Mouse (Mus musculus) heart, embryonic 11.5 days (tissue): ENCODE measurements around the gene Son. TPM values are rescaled to one million over a fixed set of nuclear protein-coding genes. Genes with fewer than 3 reads are reported as not detected.
A peak's percentile ranks its signal among the peaks of the same experiment; 100 is the strongest.

Experiments
- ATAC-seq: fragments of 200-750 bp; cut with Nextera tagmentation; replicated peaks from 2 replicates; pipeline ENCODE4 v1.8.0; 2017; ENCODE audit warnings: moderate library complexity; ENCODE audit not compliant: insufficient number of reproducible peaks, low FRiP score, low TSS enrichment
- H3K27ac ChIP-seq: fragments of 300-500 bp; sonication (generic); 2 replicates; pipeline ENCODE4 v1.5.1; 2014; ENCODE audit warnings: mild to moderate bottlenecking, low read depth, low read length
- H3K27me3 ChIP-seq: fragments of 300-500 bp; sonication (generic); 2 replicates; pipeline ENCODE4 v1.6.1; 2014; ENCODE audit warnings: mild to moderate bottlenecking, low read length, mixed read lengths; ENCODE audit not compliant: control insufficient read depth, insufficient read depth
- H3K36me3 ChIP-seq: fragments of 300-500 bp; sonication (generic); 2 replicates; pipeline ENCODE4 v1.6.1; 2014; ENCODE audit warnings: mild to moderate bottlenecking, low read length, moderate library complexity, mixed read lengths; ENCODE audit not compliant: control insufficient read depth, insufficient read depth
- H3K4me1 ChIP-seq: fragments of 300-500 bp; sonication (generic); 2 replicates; pipeline ENCODE4 v1.6.1; 2014; ENCODE audit warnings: low read length; ENCODE audit not compliant: control insufficient read depth, insufficient read depth
- H3K4me2 ChIP-seq: fragments of 300-500 bp; sonication (generic); 2 replicates; pipeline ENCODE4 v1.6.1; 2014; ENCODE audit warnings: mild to moderate bottlenecking, moderate library complexity
- H3K4me3 ChIP-seq: fragments of 300-500 bp; sonication (generic); 2 replicates; pipeline ENCODE4 v1.5.1; 2014; ENCODE audit warnings: low read depth, low read length
- H3K9ac ChIP-seq: fragments of 300-500 bp; sonication (generic); 2 replicates; pipeline ENCODE4 v1.6.1; 2014; ENCODE audit warnings: mild to moderate bottlenecking, low read depth, low read length, moderate library complexity
- H3K9me3 ChIP-seq: fragments of 300-500 bp; sonication (generic); replicated peaks from 2 replicates; pipeline ENCODE4 v1.6.1; 2016; ENCODE audit warnings: low read length; ENCODE audit not compliant: control insufficient read depth
- WGBS: fragments of 180-500 bp; shearing (Covaris S2); extraction: QIAGEN DNeasy Blood & Tissue Kit; methylation state at CpG from one replicate; pipeline ENCODE4 v1.1.7; 2014; ENCODE audit not compliant: insufficient replicate concordance; 5-methylcytosine and 5-hydroxymethylcytosine counted together
- polyA plus RNA-seq: library from polyadenylated mRNA; unstranded; fragments of >200 nt; fragmentation: Nextera tagmentation; extraction: Ambion mirVana; gene quantifications from 2 replicates; pipeline ENCODE4 v1.2.1, GENCODE M21; 2014

The Son gene
- 86.6 and 116 TPM in 2 replicates for polyA plus RNA-seq

- under 1% methylated on average over 70 of the region's 70 CpGs for WGBS
- Histone ChIP-seq H3K9ac (peak within 1 kb of the TSS; percentile 95), H3K27me3 (no peaks in the 10 kb centered on the region), H3K9me3 (no peaks in the 10 kb centered on the region), H3K4me3 (peak within 1 kb of the TSS; percentile 87), H3K4me1 (peaks cover 5% of the 10 kb centered on the region; the same call in 1 of the 2 replicates), H3K27ac (peak within 1 kb of the TSS; percentile 99), H3K36me3 (peaks cover 6% of the 10 kb centered on the region), H3K4me2 (peak within 1 kb of the TSS; percentile 81)
- peak; percentile 94 for ATAC-seq
Measured at GRCm38 (mm10) chr16:91647461-91648219, at the start of gene Son. TSS of gene Son (plus strand) at chr16:91647506.

- WGBS: under 1% methylated on average over 34 of the region's 34 CpGs
- H3K27ac ChIP-seq: no peak within 1 kb of the TSS
Measured at GRCm38 (mm10) chr16:91597672-91598010, 49.7 kb upstream of the Son start, which contains the start of gene Tmem50b. TSS of gene Tmem50b (minus strand) at chr16:91597800.

GRCm38 (mm10) chr16:91599242-91599641 lies 48.1 kb upstream of the Son start:
- Histone ChIP-seq H3K36me3 (no peaks in the 10 kb centered on the region), H3K9me3 (no peaks in the 10 kb centered on the region), H3K9ac (no peak overlapping the region), H3K27ac (no peak overlapping the region), H3K27me3 (peaks cover 3% of the 10 kb centered on the region; the same call in 1 of the 2 replicates), H3K4me3 (no peak overlapping the region), H3K4me1 (peaks cover 2% of the 10 kb centered on the region), H3K4me2 (no peak overlapping the region)
- no peak for ATAC-seq

More at GRCm38 (mm10) chr16:91597672-91598010, 49.7 kb upstream of the Son start, which contains the start of gene Tmem50b:
- Histone ChIP-seq H3K36me3 (no peaks in the 10 kb centered on the region), H3K4me2 (peak within 1 kb of the TSS; percentile 92), H3K27me3 (peaks cover 3% of the 10 kb centered on the region; the same call in 1 of the 2 replicates), H3K4me1 (peaks cover 2% of the 10 kb centered on the region), H3K9me3 (no peaks in the 10 kb centered on the region), H3K9ac (peak within 1 kb of the TSS; percentile 75), H3K4me3 (peak within 1 kb of the TSS; percentile 61)
- ATAC-seq: peak; percentile 98

GRCm38 (mm10) chr16:91601081-91601480 lies 46.2 kb upstream of the Son start:
- H3K36me3 ChIP-seq: no peaks in the 10 kb centered on the region
- WGBS: 71% methylated on average over 4 of the region's 4 CpGs
- peaks cover 3% of the 10 kb centered on the region; the same call in 1 of the 2 replicates for H3K27me3 ChIP-seq
- H3K4me1 ChIP-seq: peaks cover 2% of the 10 kb centered on the region
- H3K27ac ChIP-seq: no peak overlapping the region
- ATAC-seq: no peak
- no peak overlapping the region for H3K9ac ChIP-seq
- no peak overlapping the region for H3K4me2 ChIP-seq
- no peaks in the 10 kb centered on the region for H3K9me3 ChIP-seq
- no peak overlapping the region for H3K4me3 ChIP-seq

- WGBS: 70% methylated on average over 9 of the region's 9 CpGs
- Histone ChIP-seq H3K4me1 (peaks cover 2% of the 10 kb centered on the region; the same call in 1 of the 2 replicates), H3K9ac (no peak overlapping the region), H3K36me3 (no peaks in the 10 kb centered on the region), H3K4me2 (no peak overlapping the region), H3K4me3 (no peak overlapping the region), H3K27ac (no peak overlapping the region), H3K9me3 (no peaks in the 10 kb centered on the region), H3K27me3 (peaks cover 3% of the 10 kb centered on the region; the same call in 1 of the 2 replicates)
- no peak for ATAC-seq
Measured at GRCm38 (mm10) chr16:91601693-91602092, 45.6 kb upstream of the Son start.

- no peaks in the 10 kb centered on the region for H3K27me3 ChIP-seq
- H3K27ac ChIP-seq: no peak overlapping the region
- H3K9me3 ChIP-seq: no peaks in the 10 kb centered on the region
- H3K9ac ChIP-seq: no peak overlapping the region
- H3K36me3 ChIP-seq: no peaks in the 10 kb centered on the region
- ATAC-seq: no peak
- H3K4me2 ChIP-seq: no peak overlapping the region
- WGBS: 77% methylated on average over 6 of the region's 6 CpGs
- no peaks in the 10 kb centered on the region for H3K4me1 ChIP-seq
- no peak overlapping the region for H3K4me3 ChIP-seq
Measured at GRCm38 (mm10) chr16:91605156-91605555, 42.1 kb upstream of the Son start.

GRCm38 (mm10) chr16:91606958-91607357 lies 40.3 kb upstream of the Son start:
- H3K27ac ChIP-seq: no peak overlapping the region
- H3K9ac ChIP-seq: no peak overlapping the region
- ATAC-seq: no peak
- no peaks in the 10 kb centered on the region for H3K36me3 ChIP-seq
- no peaks in the 10 kb centered on the region for H3K4me1 ChIP-seq
- no peak overlapping the region for H3K4me2 ChIP-seq
- 86% methylated on average over 8 of the region's 8 CpGs for WGBS
- no peaks in the 10 kb centered on the region for H3K9me3 ChIP-seq
- H3K27me3 ChIP-seq: no peaks in the 10 kb centered on the region
- no peak overlapping the region for H3K4me3 ChIP-seq

GRCm38 (mm10) chr16:91609501-91610245 lies 37.6 kb upstream of the Son start:
- Histone ChIP-seq H3K9me3 (no peaks in the 10 kb centered on the region), H3K4me2 (no peak overlapping the region), H3K27me3 (no peaks in the 10 kb centered on the region), H3K27ac (no peak overlapping the region), H3K36me3 (no peaks in the 10 kb centered on the region), H3K9ac (no peak overlapping the region), H3K4me1 (no peaks in the 10 kb centered on the region), H3K4me3 (no peak overlapping the region)
- WGBS: 76% methylated on average over 9 of the region's 9 CpGs
- ATAC-seq: no peak
